Mouse (Mus musculus) midbrain, embryonic 14.5 days (tissue): ENCODE measurements around the gene Klc1. TPM values are rescaled to one million over a fixed set of nuclear protein-coding genes. Genes with fewer than 3 reads are reported as not detected.
A peak's percentile ranks its signal among the peaks of the same experiment; 100 is the strongest.

Experiments used
- ATAC-seq: fragments of 200-750 bp; cut with Nextera tagmentation; 2 replicates; pipeline ENCODE4 v1.8.0; 2017; ENCODE audit warnings: moderate number of reproducible peaks, moderate library complexity; ENCODE audit not compliant: low FRiP score, low TSS enrichment
- DNase-seq: peaks from one replicate; pipeline ENCODE4 v3.0.0-alpha.2; 2015
- H3K27ac ChIP-seq: fragments of 300-500 bp; sonication (generic); replicated peaks from 2 replicates; pipeline ENCODE4 v1.5.1; 2014; ENCODE audit warnings: mild to moderate bottlenecking, low read depth, low read length, moderate library complexity
- H3K27me3 ChIP-seq: fragments of 300-500 bp; sonication (generic); 2 replicates; pipeline ENCODE4 v1.6.1; 2014; ENCODE audit warnings: low read length, control low read depth, mixed read lengths; ENCODE audit not compliant: control insufficient read depth, insufficient read depth
- H3K36me3 ChIP-seq: fragments of 300-500 bp; sonication (generic); 2 replicates; pipeline ENCODE4 v1.6.1; 2014; ENCODE audit warnings: low read length, control low read depth; ENCODE audit not compliant: control insufficient read depth, insufficient read depth
- H3K4me1 ChIP-seq: fragments of 300-500 bp; sonication (generic); 2 replicates; pipeline ENCODE4 v1.6.1; 2014; ENCODE audit warnings: mild to moderate bottlenecking, antibody characterized with exemption, low read length, control low read depth; ENCODE audit not compliant: control insufficient read depth, insufficient read depth
- H3K4me2 ChIP-seq: fragments of 300-500 bp; sonication (generic); 2 replicates; pipeline ENCODE4 v1.6.1; 2014; ENCODE audit warnings: mild to moderate bottlenecking, low read length, moderate library complexity
- H3K4me3 ChIP-seq: fragments of 300-500 bp; sonication (generic); replicated peaks from 2 replicates; pipeline ENCODE4 v1.5.1; 2014; ENCODE audit warnings: low read depth, low read length
- H3K9ac ChIP-seq: fragments of 300-500 bp; sonication (generic); replicated peaks from 2 replicates; pipeline ENCODE4 v1.6.1; 2014; ENCODE audit warnings: mild to moderate bottlenecking, low read length, moderate library complexity
- H3K9me3 ChIP-seq: fragments of 300-500 bp; sonication (generic); 2 replicates; pipeline ENCODE4 v1.6.1; 2016; ENCODE audit warnings: low read length, control low read depth, mixed read lengths; ENCODE audit not compliant: control insufficient read depth
- WGBS: fragments of 180-500 bp; shearing (Covaris S2); extraction: QIAGEN DNeasy Blood & Tissue Kit; methylation state at CpG from one replicate; pipeline ENCODE4 v1.1.7; 2014; 5-methylcytosine and 5-hydroxymethylcytosine counted together
- polyA plus RNA-seq: library from polyadenylated mRNA; unstranded; fragments of >200 nt; fragmentation: Nextera tagmentation; extraction: Ambion mirVana; gene quantifications from 2 replicates; pipeline ENCODE4 v1.2.1, GENCODE M21; 2014

The Klc1 gene
- polyA plus RNA-seq, 1 experiment from 2014 or later, result 628 TPM

DNA sequence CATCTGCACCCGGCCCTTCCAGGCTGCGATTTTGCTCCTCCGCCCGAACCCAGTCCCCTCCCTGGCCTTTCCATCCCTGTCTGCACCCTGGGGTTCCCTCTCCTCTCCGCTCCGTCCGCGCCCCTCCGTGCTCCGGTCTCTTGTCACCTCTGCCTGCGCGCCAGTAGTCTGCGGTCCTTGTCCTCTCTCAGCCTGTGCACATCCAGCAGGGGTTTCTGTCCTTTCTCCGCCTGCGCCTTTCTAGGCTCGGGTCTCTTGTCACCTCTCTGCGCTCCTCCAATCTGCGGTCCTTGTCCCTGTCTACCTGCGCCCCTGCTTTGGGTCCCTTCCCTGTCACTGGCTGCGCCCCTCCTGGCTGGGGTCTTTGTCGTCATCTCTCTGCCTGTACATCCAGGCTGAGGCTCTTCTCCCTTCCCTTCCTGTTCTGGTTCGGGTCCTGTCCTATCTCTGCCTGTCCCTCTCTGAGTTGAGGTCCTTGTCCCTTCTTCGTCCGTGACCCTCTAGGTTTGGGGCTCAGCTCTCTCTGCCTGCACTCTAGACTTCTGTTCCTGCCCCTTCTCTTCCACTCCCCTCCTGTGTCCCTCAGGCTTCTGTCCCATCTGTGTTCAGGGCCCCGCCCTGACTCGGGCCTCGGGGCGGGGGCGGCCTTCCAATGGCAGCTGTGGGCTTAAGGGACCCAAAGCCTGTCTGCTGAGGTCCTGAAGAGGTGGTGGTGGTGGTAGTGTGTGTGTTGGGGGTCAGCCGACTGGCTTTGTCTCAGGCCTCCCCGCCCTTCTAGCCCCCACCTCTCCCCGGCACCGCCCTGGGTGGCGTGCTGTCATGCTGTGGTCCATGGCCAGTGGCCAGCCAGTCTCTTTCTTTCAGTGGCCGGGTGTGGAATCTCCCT lies 770 bp downstream of the Klc1 start:
- DNase-seq, result peak; percentile 66
- peak overlapping the region; percentile 99 for H3K4me2 ChIP-seq
- peak overlapping the region; percentile 98 for H3K9ac ChIP-seq
- under 1% methylated on average over 35 of the region's 35 CpGs for WGBS
- peak overlapping the region; percentile 97 for H3K27ac ChIP-seq
- H3K36me3 ChIP-seq, result peaks cover 12% of the 10 kb centered on the region
- peak overlapping the region; percentile 95 for H3K4me3 ChIP-seq
- peak; percentile 64 for ATAC-seq
- no peaks in the 10 kb centered on the region for H3K27me3 ChIP-seq
- H3K9me3 ChIP-seq, result no peaks in the 10 kb centered on the region
- peaks cover 24% of the 10 kb centered on the region for H3K4me1 ChIP-seq

DNA sequence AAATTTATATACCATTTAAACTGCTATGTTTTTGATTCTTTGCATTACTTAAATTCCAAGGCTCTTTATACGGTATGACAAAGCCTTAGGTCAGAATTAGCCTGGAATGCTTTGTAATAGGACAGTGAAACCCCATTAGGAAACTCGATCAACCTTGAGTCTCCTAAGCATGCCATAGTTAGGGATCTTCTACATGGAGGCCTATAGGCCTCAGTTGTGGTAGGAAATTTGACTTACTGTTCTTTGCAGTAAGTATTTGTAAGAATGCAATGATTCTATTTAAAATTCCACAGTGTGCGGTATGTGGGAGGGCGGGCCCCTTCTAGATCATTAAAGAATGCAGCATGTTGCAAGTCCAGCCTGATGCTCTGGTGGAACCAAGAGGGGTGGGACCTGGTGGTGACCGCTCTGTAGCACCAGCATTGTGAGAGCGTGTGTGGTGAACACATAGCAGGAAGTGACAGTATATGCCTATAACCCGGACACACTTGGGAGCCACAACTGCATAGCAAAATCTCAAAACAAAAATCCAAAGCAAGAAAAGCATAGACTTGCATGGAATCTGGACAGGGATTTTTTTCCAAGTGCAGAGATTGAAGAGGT lies 1.8 kb downstream of the Klc1 start:
- peak overlapping the region; percentile 98 for H3K9ac ChIP-seq
- WGBS, result 68% methylated on average over 7 of the region's 7 CpGs

DNA sequence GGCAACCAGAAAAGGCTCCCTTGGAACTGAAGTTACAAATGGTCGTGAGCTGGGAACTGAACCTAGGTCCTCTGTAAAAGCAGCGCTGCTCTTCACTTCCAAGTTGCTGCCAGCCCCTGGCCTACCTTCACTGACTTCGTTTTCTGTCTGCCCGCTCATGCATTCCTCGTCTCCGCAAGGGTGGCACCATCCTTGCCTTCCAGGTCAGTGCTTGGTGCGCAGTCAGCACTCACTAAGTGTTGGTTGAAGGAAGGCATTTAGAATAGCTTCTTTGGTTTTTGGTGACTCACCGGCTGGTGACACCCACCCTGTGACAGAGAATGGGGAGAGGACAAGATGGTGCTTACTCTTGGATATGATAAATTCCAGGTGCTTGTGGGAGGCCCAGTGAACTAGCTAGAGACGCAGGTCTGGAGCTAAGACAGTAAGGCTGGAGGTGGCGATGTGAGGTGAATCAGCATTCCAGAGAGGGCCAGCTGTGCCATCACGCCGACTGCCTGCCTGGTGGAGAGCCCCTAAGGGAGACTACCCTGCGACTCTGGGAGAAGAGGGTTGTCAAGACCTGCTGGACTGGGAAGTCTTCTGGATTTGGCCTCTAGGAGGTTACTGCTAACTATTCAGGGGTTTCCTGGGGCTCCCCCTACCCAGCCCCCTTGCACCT lies 4.1 kb downstream of the Klc1 start:
- H3K4me1 ChIP-seq, result peaks cover 39% of the 10 kb centered on the region
- H3K4me2 ChIP-seq, result no peak overlapping the region
- no peak overlapping the region for H3K4me3 ChIP-seq
- peaks cover 12% of the 10 kb centered on the region for H3K36me3 ChIP-seq
- H3K9ac ChIP-seq, result no peak overlapping the region
- no peaks in the 10 kb centered on the region for H3K27me3 ChIP-seq
- ATAC-seq (no peak), DNase-seq (no peak)
- 92% methylated on average over 13 of the region's 13 CpGs for WGBS
- no peak overlapping the region for H3K27ac ChIP-seq
- H3K9me3 ChIP-seq, result no peaks in the 10 kb centered on the region

More for the DNA sequence above, 1.8 kb downstream of the Klc1 start:
- DNase-seq (no peak), ATAC-seq (no peak)
- Histone ChIP-seq H3K4me3 (peak overlapping the region; percentile 95), H3K27me3 (no peaks in the 10 kb centered on the region), H3K4me1 (peaks cover 24% of the 10 kb centered on the region), H3K4me2 (peak overlapping the region; percentile 99), H3K9me3 (no peaks in the 10 kb centered on the region), H3K36me3 (peaks cover 12% of the 10 kb centered on the region), H3K27ac (0 out of 2 replicates have a peak overlapping the region, but pooled peaks have one; percentile 97)

DNA sequence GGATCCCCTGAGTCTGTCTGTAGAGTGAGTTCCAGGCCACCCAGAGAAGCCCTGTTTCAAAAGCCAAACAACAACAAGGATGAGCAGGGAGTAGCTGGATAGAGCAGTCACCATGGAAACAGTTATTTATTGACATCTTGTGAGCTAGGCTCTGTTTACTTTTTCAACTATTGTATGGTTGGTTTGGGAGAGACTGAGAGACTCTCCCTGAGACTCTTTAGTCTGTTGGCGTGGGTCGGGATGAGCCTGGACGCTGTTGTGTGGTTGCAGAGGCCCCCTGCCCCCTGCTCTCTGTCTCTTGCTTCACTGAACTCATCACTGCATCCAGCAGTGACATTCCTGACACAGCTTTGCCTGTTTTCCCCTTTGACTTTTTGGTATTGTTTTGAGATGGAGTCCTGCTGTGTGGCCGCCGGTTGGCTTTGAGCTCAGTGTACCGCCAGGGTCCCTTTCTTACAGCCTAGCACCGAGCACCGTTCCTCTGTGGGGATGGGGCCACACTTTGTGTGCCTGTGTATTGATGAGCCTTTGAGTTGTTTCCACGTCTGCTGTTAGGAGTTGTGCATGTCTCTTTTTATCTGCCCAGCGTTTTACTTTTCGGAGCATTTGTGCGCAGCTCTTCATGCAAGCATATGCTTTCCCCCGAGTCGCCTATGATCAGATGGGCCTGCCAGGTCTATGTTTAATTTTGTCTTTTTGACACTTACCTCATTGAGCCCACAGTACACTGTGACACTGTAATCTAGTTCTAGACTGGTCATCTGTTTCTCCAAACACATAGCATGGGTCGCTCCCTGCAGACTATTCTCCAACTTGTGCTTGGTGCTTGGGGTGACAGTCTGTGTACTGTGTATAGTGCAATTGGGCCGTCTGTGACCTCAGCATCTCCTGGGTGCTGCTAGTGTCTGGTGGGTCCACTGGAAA lies 7.9 kb downstream of the Klc1 start:
- peak; percentile 18 for DNase-seq
- 20% methylated on average over 16 of the region's 16 CpGs for WGBS
- peaks cover 19% of the 10 kb centered on the region for H3K4me1 ChIP-seq
- peak overlapping the region; percentile 26 for H3K4me2 ChIP-seq
- H3K27me3 ChIP-seq, result no peaks in the 10 kb centered on the region
- H3K36me3 ChIP-seq, result peaks cover 15% of the 10 kb centered on the region
- no peak overlapping the region for H3K4me3 ChIP-seq
- no peaks in the 10 kb centered on the region for H3K9me3 ChIP-seq
- H3K27ac ChIP-seq, result no peak overlapping the region
- H3K9ac ChIP-seq, result peak overlapping the region; percentile 31; the same call in 1 of the 2 replicates
- no peak for ATAC-seq

DNA sequence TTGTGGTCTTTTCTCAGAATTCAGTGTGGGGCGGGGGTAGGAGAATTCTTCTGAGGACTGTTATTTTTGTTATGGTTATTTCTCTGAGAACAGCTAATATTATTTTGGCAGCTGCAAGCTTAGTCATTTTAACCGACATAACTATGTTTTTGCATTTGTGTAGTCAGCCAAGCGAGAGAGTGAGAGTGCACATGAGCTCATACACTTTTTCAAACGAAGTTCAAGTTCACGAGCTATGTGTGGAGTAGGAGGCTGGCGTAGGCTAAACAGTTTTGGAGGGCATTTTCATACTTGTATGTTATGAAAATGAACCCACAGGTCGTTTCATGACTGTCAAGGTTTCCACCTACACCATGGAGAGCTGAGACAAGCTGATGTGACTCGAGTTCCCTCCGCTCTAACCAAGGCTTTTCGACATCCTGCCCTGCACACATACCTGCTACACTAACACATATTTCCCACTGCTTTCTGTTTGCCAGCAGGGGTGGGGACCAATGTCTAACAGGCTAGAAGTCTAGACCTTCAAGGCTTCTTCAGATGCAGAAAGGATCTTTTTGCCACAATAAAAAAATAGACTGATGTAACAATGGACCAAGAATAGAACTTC lies 9.8 kb downstream of the Klc1 start:
- peaks cover 22% of the 10 kb centered on the region for H3K36me3 ChIP-seq
- no peak overlapping the region for H3K9ac ChIP-seq
- 93% methylated on average over 10 of the region's 10 CpGs for WGBS
- no peak overlapping the region for H3K4me2 ChIP-seq
- H3K4me1 ChIP-seq, result peaks cover 16% of the 10 kb centered on the region
- ATAC-seq, result no peak
- no peak overlapping the region for H3K4me3 ChIP-seq
- DNase-seq, result no peak
- no peaks in the 10 kb centered on the region for H3K9me3 ChIP-seq
- H3K27me3 ChIP-seq, result no peaks in the 10 kb centered on the region
- H3K27ac ChIP-seq, result no peak overlapping the region

DNA sequence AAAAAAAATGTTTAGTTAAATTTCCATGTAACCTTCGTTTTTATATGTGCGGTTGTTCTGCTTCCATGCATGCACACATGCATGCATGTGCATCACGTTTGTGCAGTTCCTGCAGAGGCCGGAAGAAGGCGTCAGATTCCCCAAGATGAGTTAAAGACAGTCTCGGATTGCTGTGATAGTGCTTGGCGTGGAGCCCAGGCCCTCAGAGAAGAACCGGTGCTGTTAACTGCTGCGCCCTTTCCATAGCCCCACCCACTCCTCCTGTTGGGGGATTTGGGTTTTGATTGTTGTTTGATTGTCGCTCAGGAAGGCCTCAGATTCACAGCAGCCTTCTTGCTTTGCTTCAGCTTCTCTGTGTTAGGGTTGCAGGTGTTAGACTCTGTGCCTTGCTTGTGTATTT lies 10.7 kb downstream of the Klc1 start:
- peak; percentile 72 for DNase-seq

DNA sequence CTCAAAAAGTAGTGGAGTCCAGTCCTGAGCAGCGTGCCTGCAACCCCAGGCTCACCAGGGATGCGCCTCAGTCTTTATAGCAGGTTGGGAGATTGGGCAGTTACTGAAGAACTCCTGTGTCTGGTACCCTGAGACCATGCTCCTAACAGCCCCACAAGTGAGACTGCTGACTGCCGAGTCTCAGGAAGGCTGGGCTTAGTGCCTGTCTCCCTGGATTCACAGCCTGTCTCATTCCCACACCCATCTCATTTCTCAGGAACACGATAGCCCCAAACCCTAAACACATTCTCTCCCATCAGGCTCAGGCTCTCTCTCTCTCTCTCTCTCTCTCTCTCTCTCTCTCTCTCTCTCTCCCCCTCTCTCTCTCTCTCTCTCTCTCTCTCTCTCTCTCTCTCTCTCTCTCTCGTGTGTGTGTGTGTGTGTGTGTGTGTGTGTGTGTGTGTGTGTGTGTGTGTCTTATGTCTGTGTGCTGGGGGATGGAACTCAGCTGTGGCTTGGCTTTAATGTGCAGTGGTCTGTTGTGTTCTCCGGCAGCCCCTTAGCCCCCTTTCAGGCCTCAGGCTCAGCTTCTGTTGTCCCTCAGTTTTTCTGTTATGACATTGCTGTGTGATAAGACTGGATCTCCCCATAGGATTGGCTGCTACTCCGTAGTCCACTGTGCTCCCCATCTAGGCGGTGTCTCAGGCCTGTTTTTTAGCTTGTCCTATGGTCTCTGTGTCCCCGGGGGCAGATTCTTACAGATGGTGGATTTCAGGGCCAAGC lies 11.3 kb downstream of the Klc1 start:
- WGBS, result 41% methylated on average over 9 of the region's 9 CpGs
- peaks cover 16% of the 10 kb centered on the region for H3K4me1 ChIP-seq
- peaks cover 34% of the 10 kb centered on the region for H3K36me3 ChIP-seq
- no peak for ATAC-seq
- no peak for DNase-seq
- H3K27me3 ChIP-seq, result no peaks in the 10 kb centered on the region
- H3K4me3 ChIP-seq, result no peak overlapping the region
- no peak overlapping the region; the same call in none of the 2 replicates for H3K27ac ChIP-seq
- H3K9ac ChIP-seq, result no peak overlapping the region
- no peak overlapping the region for H3K4me2 ChIP-seq
- H3K9me3 ChIP-seq, result no peaks in the 10 kb centered on the region

More for the DNA sequence above, 10.7 kb downstream of the Klc1 start:
- H3K9me3 ChIP-seq, result no peaks in the 10 kb centered on the region
- ATAC-seq, result no peak
- no peak overlapping the region for H3K4me2 ChIP-seq
- H3K9ac ChIP-seq, result no peak overlapping the region
- peaks cover 16% of the 10 kb centered on the region for H3K4me1 ChIP-seq
- no peaks in the 10 kb centered on the region for H3K27me3 ChIP-seq
- H3K4me3 ChIP-seq, result no peak overlapping the region
- 29% methylated on average over 10 of the region's 10 CpGs for WGBS
- peaks cover 27% of the 10 kb centered on the region for H3K36me3 ChIP-seq
- H3K27ac ChIP-seq, result no peak overlapping the region
